Mouse (Mus musculus) CD4-positive, CD25-positive, alpha-beta regulatory T cell, adult 2 months (primary cell): ENCODE measurements at regions not wholly inside any gene's neighbourhood (a gene's known extent, or its start where the extent isn't known, plus 50 kb on each side); places are given as distances from the start of the nearest gene placed in this dataset.

Source experiments
- DNase-seq: peaks from one replicate; pipeline ENCODE4 v3.0.0-alpha.2; 2012; ENCODE audit warnings: low read depth, low spot score

- no peak for DNase-seq
These were observed 163.7 kb upstream of the Smim15 start for GRCm38 (mm10) chr13:107880551-107880950.

DNA sequence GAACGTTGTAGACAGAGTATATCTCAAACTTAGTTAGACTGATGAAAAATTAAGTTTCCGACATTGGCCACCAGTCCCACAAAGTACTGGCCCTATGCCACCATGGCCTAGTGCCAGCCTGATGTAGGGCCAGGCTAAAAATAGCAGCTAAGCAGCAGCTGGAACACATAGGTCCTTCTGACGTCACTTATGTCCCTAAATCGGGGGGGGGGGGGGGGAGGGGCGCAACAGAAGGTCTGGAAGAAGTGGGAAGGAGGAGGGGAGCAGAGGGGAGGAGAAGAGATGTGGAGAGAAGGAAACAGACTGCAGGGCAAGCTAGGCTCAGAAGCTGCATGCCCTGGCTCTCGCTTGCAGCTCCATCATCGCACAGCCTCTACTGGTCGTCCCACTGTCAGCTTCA is 164.7 kb upstream of the Smim15 start:
- DNase-seq, result no peak

DNA sequence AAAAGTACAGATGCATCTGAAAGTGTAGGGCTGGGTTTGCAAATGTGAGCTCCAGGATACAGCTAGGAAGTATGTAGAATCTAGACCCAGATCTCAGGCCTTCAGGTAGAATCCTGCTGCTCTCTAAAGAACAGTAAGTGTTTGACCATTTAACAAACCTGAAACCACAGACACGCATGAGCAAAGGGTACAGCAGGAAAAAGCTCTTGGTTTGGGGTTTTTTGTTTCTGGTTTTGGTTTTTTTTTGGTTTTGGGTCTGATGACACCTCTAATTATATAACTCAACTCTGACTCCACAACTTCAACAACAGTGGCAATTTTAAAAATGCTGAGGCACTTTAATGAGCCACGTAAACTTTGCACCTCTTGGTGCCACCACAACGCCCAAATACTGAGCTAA is 165.3 kb upstream of the Smim15 start:
- no peak for DNase-seq

DNA sequence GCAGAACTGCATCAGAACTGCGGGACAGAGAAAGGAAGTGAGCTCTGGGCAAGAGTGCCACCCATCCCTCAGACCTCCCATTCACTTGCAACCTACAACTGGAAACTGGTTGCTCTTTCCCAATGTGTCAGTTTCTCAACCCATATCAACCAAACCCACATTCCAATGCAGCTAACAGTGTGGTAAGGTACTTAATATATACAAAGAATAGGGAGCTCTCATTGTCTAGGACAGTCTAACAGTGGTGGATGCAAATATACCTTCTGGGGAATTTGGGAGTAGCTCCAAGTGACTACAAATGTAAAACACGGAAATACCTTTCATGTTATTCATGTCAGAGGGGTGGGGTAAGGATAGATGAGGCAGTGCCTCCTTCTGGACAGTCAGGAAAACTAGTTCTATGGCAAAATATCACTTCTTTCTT is 171.0 kb upstream of the Smim15 start:
- no peak for DNase-seq

GRCm38 (mm10) chr13:107872574-107872973 is 171.7 kb upstream of the Smim15 start:
- DNase-seq, result no peak

DNA sequence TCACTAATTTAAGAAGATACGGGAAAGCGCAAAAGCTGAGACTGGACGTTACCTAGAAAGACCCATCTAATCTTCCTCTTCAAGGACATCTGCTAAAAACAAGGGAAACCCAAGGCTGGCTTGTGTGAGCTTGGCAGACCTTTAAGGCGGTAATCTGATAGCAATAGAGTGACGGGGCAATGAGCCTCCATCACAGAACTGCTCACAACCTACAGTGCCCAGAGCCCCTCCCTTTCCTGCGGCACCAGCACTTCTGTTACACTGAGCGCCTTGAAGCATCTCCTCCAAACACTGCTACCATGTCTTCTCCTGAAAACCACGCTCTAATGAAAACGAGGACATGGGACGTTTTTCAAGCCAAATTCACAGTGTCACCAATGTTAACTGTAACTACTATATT is 172.1 kb upstream of the Smim15 start:
- DNase-seq, result no peak

DNA sequence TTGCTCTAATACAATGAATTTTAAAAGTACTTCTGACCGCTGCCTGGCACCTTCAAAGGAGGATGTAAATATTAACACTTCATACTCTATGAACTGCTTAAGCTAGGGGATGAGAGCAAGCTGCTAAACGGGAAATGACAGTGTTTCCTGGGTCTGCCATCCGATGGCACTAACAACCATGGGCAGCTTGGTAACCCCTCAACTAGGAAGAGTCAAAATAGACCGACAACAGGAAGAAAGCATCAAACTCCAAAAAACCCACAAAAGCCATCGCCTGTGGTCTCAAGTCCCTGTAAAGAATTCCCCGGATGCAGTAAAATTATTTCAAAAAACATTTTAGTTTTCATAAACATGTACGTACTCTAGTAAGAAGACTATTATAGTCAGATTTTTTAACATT is 175.3 kb upstream of the Smim15 start:
- peak; percentile 32 for DNase-seq

DNA sequence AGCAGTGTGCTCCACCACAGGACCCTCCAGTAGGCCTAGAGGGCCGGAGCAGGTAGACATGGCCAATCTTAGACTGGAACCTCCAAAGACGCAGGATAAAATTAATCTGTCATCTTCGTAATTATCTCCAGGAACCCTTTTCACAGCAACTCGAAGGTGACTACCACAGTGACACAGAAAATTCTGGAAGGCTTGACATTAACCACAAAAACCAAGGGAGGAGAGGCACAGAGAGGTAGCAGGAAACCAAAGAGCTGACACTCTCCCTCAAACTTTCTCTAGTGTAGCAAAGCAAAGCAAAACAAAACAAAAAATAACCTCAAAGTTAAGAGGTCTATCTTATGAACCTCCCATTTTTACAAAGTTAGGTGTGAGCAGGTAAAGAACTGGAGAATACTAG is 177.4 kb upstream of the Smim15 start:
- DNase-seq, result no peak

DNA sequence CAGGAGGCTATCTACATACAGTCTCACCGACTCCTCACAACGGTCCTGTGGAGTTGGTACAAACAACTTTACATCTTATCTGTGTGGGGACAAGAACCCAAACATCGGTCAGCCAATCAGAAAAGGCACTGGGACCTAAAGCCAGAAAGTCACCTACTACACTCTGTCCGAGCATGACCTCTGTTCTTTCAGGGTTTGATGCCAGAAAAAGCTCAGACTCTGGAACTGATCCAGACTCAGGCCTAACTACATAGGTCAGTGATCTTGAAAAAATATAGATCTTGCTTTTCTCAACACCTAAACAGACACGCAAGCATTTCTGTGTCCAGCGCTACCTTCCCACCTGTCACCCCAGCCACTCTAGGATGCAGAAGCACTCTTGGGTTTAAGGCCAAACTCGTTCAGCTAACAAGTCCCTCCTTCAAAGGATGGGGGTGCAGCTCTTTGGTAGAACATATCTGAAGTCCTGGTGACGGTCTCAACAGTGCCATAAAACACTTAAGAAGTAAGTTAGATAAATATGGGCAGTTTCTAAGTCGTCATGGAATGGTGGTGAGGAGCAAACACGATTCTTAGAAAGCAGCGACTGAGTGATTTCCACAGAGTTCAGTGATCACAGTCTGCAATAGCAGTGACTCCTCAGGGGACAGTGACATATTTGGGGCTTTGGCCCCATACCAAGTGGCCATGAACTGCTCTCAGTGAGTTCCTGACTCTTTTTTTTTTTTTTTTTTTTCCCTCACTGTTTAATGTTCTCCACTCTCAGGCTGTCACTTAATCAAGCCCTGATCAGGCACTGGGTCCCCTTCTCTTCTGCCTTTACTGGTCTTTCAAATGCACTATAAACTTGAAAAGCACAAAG is 181.2 kb upstream of the Smim15 start:
- no peak for DNase-seq

DNA sequence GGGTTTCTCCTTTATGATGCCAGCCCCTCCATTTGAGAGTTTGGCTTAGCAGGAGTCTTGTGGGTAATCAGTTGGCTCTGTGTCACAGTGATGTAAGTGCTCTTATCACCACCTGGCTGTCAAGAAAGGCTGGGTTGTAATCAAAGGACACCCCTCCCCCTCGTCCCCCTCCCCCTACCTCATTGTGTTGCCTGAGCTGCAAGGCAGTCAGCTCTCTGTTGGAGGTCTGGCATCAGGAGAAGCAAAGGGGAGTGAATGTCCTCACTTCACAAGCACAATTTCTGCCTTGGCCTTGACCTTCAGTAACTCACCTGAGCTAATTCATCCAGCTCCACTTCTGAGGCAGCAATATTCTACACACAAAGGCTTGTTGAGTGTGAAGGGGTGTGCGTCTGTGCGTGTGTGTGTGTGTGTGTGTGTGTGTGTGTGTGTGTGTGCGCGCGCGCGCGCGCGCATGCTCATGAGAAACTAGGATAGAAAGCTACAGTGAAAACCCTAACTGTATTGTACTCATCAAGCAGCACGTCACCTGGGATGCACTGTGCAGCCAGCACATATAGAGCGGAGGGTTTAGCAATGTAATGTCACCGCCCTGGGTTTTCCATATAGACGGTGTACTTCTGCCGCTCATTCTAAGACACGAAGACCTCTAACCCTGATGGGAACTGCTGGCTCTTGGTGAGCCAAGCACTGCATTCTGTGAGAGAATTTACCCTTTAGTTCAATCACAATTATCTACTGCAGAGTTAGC is 182.7 kb upstream of the Smim15 start:
- DNase-seq, result no peak

- peak; percentile 59 for DNase-seq
These were observed 187.0 kb upstream of the Smim15 start for GRCm38 (mm10) chr13:107857043-107857755.

DNA sequence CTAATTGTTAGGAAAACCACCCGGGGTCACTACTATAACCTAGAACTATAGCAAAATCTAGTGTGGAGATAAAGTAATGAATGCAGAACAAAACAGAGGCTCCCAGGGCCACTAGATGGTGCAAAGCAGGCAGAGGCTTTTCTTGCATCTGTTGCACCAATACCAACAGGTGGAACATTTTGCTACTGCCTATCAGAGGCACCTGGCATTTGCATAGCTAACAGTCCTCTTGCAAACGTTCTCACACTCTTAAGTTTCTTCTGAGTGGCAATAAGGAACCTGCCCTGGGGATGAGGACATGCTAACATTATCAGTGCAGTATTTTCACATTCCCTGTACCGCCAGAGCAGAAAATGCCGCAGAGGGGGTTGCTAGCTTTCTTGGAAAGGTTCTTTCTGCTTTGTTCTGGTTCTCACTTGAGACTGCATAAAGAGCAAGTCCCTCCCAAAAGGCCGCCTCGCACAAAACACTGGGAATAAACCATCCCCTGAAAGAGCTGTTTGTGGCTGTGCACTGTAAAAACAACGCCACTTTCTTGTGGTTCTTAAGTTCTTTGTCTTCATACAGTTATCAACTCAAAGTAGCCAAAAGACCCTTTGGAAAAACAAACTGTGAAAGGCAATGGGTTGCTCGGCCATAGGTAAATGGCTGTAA is 193.2 kb upstream of the Smim15 start:
- DNase-seq, result no peak

GRCm38 (mm10) chr13:107848871-107849270 is 195.4 kb upstream of the Smim15 start:
- DNase-seq, result no peak

DNA sequence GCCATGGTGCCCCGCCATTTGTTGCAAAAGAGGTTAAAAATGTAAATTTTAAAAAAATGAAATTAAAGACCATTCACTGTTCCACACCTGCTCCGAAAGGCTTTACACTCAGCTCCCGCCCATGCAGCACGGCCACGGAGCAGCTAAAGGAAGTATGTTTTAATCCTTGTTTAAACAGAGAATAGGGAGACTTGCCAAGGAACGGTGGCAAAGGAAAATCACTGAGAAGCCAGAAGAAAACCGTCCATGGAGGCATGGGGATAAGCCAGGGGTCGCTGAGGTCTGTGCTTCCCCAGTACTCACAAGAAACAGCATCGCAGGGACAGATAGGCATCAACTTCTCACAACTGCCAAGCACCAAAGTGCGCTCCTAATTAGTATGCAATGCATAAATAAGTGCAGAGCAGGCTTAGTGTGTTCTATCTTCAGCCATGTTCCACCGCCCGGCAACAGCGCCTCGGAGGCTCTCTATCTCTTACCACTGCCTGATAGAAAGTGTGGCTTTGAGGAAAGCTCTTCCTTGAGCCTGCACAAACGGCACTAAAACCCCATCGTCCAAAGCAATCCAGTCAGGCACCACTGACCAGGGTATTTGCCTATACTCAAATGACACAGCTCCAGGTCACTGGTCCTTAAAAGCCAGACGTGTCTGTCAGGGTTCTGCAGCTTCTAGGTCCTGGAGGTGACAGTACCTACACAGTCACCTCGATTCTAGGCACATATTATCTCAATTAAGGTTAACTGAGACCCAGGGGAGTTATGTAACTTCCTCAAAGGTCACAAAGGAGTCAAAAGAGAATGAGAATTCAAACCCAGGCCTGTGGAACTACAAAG is 196.8 kb upstream of the Smim15 start:
- no peak for DNase-seq

DNA sequence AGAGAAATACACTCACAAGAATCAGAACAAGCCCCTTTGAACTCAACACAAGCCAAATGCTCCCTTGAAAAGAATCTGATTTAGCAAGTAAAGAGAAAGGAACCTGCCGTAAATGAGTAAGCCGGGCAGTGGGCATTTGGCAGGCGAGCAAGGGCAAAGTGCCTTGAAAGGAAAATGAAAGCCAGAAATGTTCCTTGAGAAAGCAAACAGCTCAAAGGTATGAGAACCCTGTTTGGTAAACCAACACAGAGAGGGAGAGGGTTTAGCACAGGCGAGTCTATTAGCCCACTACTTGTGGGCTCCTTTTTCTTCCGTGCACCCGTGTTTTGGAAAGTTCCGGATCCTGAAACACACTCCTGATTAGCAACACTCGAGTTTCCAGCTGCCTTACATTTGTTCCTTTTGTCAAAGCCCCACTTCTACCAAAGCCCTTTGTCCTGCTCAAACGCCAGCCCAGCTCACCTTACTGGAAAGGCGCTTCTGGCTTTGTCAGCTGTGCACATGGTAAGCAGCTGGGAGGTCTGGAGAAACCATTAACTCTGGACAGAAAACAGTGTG is 197.5 kb upstream of the Smim15 start:
- DNase-seq, result no peak

DNA sequence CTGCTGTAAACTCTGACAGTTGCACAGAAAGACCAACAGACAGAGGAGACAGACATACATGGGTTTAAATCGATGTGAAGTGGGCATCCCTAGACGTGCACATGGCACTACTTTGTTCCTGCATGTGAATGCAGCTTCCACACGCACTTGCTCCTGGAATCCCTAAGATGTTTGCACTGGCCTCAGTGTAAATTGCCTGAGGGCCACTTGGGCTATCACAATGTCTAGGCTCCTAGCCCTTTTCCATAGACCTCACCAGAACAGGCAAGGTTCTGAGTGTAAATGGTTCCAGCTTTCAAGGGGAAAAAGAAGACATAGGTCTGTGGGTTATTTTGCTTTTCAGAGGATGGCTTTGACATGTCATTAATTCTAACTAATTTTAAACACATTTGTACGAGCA is 198.4 kb upstream of the Smim15 start:
- DNase-seq, result no peak

DNA sequence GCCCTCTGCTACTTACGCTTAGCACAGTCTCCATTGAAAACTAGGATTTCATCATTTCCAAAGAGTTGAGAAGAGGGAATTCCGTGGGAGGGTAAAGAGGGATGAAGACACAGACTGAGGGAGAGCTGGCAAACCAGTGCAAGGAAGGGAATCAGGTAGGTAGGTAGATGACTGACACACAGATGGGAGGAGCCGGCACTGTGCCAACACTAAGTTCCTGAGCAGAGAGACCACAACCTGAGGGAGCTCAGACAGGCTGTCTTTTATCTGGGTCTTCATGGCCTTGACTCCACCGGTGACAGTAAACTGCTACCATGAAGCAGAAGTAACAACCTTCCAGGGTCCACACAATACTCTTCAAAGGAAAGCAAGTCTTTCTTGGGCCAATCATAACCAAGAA is 200.2 kb upstream of the Smim15 start:
- DNase-seq, result no peak

DNA sequence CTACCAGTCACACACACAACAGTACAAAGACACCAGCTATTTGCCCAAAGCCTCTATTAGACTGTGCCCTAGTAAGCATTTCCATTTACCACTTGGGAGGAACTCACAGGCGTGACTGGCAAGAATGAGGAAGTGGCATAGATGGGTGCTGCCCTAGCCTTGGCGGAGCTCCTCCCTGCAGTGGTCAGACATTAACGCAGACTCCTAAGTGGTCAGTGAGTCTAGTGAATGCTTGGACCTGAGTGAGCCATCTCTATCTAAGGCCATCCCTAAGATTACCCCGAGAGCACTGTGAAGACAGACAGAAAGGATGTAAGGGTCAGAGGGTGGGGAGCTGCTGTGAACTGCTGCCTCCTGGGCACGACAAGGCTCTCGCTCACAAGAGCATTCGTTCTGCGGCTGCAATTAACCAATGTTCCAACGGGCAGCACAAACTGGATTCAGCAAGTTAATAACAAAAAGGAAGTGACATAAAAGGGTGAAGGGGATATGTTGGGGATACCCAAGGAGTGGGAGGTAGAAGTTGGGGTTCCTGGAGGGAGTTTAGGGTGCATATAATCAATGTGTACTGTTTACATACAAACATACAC is 206.0 kb upstream of the Smim15 start:
- no peak for DNase-seq

DNA sequence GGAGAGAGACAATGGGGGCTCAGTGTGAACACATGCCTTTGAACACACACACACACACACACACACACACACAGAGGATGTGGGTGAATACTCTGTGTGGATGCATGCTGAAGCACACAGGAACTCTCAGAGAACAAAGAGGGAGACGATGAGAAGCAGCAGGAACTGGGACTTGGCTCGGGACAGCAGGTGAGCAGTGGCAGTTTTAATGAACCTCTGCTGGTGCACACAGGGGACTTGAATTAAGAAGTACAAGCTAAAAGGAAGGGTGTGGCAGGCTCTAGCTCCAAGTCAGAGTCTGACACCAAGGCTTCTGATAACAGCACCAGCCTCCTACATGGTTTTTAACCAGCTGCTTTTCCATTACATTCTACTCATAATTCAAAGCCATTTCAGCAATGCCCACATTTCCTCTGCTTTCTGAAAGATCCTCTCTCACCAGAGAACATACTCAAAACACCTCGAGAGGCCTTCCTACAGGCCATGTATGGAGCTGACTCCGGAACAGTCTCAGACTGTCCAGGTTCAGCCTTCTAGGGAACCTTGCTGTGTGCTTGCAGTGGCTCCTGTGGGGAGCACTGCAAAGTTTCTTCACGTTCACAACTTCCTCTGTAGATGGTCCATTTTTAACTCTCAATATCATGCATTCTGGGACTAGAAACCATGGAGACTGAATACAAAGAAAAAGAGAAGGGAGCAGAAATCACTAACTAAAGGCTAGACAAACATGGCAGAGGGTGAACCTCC is 206.9 kb upstream of the Smim15 start:
- DNase-seq, result peak; percentile 53
